Mouse (Mus musculus): Measurements from ENCODE around the gene 1700034J05Rik. TPM values are rescaled to one million over a fixed set of nuclear protein-coding genes. Genes with fewer than 3 reads are reported as not detected.

Gene 1700034J05Rik
- total RNA-seq (2021) = not detected

GRCm38 (mm10) chr6:146954258-146954657 is at the start of gene 1700034J05Rik:
TSS of gene 1700034J05Rik (minus strand) at chr6:146954422.
- no peak for DNase-seq

GRCm38 (mm10) chr6:146999755-147000154 is 45.5 kb upstream of the 1700034J05Rik start:
- DNase-seq = no peak

- DNase-seq = no peak
Observed at GRCm38 (mm10) chr6:146999302-146999701, 45.1 kb upstream of the 1700034J05Rik start.

GRCm38 (mm10) chr6:146998710-146999109 is 44.5 kb upstream of the 1700034J05Rik start:
- no peak for DNase-seq

- DNase-seq = no peak
Observed at GRCm38 (mm10) chr6:146997006-146997405, 42.8 kb upstream of the 1700034J05Rik start.

GRCm38 (mm10) chr6:146995878-146996277 is 41.7 kb upstream of the 1700034J05Rik start:
- DNase-seq = no peak

GRCm38 (mm10) chr6:146995391-146995790 is 41.2 kb upstream of the 1700034J05Rik start:
- DNase-seq = no peak

GRCm38 (mm10) chr6:146994236-146994635 is 40.0 kb upstream of the 1700034J05Rik start:
- peak; percentile 78 for DNase-seq

- no peak for DNase-seq
Observed at GRCm38 (mm10) chr6:146984569-146984968, 30.3 kb upstream of the 1700034J05Rik start.

- no peak for DNase-seq
Observed at GRCm38 (mm10) chr6:146981249-146981835, 27.1 kb upstream of the 1700034J05Rik start.

GRCm38 (mm10) chr6:146979953-146980352 is 25.7 kb upstream of the 1700034J05Rik start:
- no peak for DNase-seq

- no peak for DNase-seq
Observed at GRCm38 (mm10) chr6:146979115-146979744, 25.0 kb upstream of the 1700034J05Rik start.

- no peak for DNase-seq
Observed at GRCm38 (mm10) chr6:146978691-146979114, 24.5 kb upstream of the 1700034J05Rik start.

GRCm38 (mm10) chr6:146976446-146976845 is 22.2 kb upstream of the 1700034J05Rik start:
- DNase-seq = no peak

GRCm38 (mm10) chr6:146973830-146974229 is 19.6 kb upstream of the 1700034J05Rik start:
- DNase-seq = no peak

GRCm38 (mm10) chr6:146973406-146973805 is 19.2 kb upstream of the 1700034J05Rik start:
- no peak for DNase-seq

- DNase-seq = no peak
Observed at GRCm38 (mm10) chr6:146972740-146973139, 18.5 kb upstream of the 1700034J05Rik start.

GRCm38 (mm10) chr6:146972009-146972408 is 17.8 kb upstream of the 1700034J05Rik start:
- no peak for DNase-seq

GRCm38 (mm10) chr6:146971366-146971765 is 17.1 kb upstream of the 1700034J05Rik start:
- DNase-seq = no peak

GRCm38 (mm10) chr6:146970811-146971210 is 16.6 kb upstream of the 1700034J05Rik start:
- no peak for DNase-seq

GRCm38 (mm10) chr6:146967836-146968235 is 13.6 kb upstream of the 1700034J05Rik start:
- DNase-seq = no peak

GRCm38 (mm10) chr6:146966446-146967019 is 12.3 kb upstream of the 1700034J05Rik start:
- DNase-seq = no peak

GRCm38 (mm10) chr6:146965139-146965772 is 11.0 kb upstream of the 1700034J05Rik start:
- DNase-seq = no peak

All from heart, postnatal 4 days (tissue).